Mouse (Mus musculus) lung, adult 18-20 months (tissue): ENCODE data around the gene Sepsecs.
A peak's percentile ranks its signal among the peaks of the same experiment; 100 is the strongest.
"Not testable (repeated sequence)": the region's sequence is repeated elsewhere in the genome, so short reads cannot be mapped to it uniquely, and the experiment has no call there.

ENCODE experiments used
- DNase-seq, 2 experiments: peaks; one replicate each; pipeline ENCODE4 v3.0.0; 2022; ENCODE audit warnings: mixed read lengths in 2 of 2

The Sepsecs gene

DNA sequence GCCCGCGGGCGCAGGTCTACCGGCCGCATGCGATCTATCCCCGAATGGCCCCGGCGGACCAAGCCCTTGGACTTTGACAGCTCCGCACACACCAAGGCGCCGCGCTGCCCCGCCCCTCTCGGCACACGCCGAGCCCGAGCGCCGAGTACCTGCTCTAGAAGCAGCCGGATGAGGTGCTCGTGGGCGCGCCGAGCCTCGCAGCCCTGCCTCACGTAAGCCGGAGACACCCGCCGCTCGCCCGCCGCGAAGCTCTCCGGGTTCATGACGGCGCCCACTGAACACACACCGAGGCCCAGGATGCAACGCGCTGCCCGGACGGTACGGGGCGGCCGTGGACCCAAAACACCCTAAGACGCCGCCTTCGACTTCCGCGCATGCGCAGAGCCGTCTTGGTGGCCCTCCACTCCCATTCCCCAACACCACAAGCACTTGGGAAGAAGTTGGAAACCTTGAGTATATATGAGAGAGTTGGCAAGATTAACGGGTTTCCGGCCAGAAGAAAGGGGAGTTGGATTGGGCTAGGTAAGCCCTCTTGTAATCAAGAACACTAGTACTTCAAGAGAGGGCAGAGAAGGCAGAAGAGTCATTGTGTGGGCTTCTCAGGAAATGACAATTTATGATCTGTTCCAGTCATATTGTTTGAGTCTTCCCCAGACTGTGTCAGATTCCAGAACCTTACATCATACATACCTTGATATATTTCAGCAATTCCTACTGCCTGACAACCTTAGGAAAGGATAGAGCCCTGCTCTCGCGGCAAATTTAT lies at the start of gene Sepsecs:
Gene Sepsecs, minus strand, starts transcription at position 283 of the 766 bp plus-strand sequence.
- DNase-seq = peak; percentile 92 to 94

DNA sequence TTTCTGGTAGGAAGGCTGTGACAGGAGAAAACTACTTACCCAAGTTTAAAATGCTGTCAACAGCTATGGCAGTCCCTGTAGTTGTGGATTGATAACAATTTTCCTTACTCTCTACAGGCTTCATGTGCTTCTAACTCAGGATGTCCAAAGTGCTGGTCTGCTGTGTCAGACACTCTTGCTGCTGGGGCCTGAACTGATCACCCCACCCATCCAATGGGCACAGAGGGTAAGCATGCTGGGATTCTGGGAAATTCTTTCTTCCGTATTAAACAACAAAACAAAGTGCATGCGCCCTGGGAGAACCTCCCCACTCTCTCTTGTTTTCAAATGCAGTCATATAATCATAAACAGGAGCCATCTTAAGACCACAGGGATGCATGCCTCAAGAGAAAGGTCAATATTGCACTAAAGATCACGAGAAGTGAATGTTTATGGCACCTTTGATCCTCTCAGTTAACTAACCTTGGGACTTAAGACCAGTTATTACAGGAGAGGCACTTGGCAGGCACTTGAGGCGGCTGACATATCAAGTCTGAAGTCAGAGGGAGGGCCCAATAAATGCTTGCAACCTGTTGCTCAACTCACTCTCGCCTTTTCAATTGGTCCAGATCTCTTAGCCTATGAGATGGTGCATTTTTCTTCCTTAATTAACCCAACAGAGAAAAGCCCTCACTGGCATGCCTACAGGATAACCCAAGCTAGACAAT lies 47.4 kb upstream of the Sepsecs start:
- peak; percentile 67 to 79 for DNase-seq

DNA sequence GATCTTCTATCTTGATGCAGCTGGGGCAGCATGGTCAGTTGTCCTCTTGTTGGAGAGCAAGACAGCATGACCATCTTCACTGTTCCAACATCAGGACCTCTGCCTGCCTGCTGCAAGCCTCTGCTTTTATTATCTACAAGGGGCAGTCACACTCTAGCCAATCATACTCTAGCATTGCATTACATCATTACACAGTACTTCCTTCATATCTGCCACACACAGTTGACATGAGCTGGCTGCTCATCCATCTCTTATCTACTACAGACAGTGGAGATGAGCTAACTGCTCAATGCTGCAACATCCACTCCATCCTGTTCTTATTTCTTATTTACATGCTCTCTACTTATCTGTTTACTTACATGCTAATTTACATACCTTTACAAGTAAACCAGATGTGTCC lies 43.2 kb upstream of the Sepsecs start:
- DNase-seq = no peak

DNA sequence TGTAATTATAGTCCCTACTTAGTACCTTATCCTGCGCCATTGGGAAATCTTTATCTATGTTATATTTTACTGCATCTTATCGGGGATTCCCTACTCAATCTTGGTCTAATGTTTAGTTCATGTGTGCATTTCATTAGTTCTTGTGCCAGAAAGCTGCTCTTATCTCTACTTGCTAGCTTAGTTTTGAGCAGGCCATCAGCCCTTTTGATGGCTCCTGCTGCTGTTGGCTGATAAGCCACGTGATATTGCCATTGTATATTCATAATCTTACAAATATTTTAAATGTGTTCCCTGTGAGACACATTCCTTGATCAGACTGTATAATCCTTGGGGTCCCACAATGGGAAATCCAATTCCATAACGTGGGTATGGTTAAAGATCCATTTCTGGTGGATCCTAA lies 35.1 kb upstream of the Sepsecs start:
- DNase-seq = no peak

DNA sequence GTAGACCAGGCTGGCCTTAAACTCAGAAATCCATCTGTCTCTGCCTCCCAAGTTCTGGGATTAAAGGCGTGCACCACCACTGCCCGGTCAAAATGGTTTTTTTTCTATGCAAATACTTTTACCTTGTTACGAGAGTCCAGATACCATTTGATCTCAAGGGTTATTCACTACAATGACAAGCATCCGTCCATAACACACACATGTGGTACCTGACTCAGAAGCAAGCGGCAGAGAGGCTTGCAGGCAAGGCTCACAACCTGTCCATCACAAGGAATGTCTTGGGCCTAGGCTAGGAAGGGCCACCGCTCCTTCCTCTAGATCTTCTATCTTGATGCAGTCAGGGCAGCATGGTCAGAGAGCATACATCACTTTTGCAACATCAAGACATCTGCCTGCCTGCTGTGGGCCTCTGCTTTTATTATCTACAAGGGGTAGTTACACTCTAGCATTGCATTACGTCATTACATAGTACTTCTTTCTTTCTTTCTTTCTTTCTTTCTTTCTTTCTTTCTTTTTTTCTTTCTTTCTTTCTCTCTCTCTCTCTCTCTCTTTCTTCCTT lies 28.5 kb upstream of the Sepsecs start:
- not testable (repeated sequence) for DNase-seq

DNA sequence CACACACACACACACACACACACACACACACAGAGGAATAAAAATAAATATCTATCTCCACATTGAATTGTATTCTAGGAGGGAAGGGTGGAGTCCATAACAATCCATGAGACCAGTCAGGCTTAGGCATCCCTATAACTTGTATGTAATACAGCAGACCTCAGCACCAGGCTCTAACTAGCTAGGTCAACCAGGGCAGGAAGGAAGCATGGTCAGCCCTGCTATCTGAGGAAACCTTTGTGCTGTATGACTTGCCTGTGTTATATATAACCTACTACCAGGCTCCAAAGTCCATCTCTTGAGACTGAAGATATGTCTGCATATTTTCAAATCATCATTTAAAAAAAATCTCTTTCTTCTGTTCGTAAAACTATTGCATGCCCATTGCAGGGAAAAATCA lies 27.8 kb upstream of the Sepsecs start:
- no peak for DNase-seq

DNA sequence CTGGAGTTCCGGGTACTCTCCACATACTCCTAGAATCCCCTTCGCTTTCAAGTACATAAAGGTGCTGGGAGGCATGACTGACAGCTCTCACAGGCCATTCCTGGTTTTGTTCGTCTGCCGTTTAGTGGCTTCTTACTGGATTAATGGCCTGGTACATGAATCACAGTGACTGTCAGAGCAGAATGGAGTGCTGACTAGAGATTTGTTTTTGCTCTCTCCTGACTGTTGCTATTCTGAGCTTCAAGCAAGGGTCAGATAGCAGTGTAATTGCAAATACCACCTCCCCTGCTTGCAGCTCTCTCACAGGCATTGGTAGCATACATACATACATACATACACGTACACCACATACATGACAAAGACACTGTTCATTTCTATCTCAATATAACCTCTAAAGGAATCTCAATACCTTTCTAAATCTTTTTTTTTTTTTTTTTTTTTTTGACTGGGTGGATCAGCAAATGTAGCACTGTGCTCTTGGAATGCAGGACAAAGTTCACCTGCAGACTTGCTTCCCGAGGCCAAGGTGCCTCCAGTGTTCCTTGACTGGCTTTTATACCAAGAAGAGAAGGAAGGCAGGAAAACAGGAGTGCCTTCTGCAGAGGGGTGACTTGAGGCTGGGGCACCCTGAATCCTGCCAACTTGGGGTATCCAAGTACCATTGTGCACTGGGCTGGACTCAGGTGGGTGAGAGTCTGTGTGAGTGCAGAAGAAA lies 18.4 kb upstream of the Sepsecs start:
- DNase-seq = no peak

DNA sequence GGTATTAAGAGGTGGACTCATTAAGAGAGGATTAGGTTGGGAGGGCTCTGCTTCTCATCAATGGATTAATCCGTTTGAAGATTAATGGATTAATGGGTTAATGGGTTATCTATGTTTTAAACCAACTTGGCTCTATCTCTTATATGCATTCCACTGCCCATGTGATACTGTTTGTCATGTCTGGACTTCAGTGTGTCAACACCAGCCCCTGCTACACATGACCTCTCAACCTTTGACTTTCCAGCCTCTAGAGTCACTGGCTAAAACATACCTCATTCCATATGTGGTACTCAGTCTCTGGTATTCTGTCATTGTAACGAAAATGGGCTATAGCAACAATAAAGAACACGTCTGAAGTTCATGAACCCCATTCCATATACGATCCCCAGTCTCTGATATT lies 11.6 kb upstream of the Sepsecs start:
- DNase-seq = no peak

DNA sequence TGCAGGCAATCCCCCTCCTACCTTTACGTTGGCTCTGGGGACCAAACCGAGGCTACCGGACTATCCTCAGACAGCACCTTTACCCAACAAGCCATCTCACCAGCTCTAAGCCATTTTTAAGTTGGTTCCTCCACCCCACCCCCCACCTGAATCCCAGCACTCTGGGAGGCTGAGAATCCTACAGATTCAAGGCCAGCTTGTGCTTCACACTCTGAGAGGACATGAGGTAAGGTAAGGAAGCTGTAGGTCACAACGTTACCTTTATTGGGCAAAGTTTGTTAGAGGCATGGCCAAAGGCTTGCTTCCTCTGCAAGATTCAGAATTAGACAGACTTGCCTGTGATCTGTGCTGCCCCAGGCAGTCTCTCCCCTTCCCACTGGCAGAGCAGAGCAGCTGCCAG lies 10.7 kb upstream of the Sepsecs start:
- DNase-seq = no peak

DNA sequence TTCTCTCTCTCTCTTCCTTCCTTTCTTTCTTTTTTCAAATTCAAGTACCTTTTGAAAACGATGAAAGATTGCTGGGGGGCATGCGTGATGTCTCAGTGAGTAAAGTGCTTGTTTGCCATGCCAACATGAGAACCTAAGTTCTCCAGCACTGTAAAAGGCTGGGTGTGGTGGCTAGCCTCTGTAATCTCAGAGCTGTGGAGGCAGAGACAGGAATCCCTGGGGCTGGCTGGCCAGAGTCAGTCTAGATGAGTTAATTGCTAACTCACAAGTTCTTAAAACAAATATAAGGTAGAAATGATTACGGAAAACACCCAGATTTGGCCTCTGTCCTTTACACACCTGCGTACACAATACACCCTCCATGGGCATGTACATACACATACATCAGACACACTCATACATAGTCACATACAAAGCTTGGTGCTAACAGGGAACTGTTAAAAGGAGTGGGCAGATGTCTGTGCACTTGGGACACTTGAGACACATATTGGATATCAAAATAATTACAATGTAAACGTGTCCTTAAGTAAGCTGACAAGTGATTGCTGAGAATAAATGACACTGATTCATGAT lies 9.1 kb upstream of the Sepsecs start:
- no peak for DNase-seq

DNA sequence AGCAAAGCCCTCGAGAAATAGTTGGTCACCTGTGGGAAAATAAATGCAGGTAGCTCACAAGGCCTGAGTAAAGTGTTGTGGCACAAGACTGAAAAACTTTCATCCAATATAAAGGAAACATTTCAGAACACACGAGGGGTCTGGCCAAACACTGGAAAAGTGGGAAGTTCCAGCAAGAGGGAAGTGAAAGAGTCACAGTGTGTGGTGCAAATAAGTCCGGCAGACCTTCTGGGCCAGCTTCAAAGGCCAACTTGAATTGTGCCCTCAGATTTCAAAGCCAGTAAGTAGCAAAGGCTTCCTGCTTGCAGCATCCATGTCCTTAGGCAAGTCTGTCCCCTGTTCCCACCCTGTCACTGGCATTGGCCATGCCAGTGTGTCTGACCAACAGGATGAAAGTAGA lies 7.6 kb upstream of the Sepsecs start:
- no peak for DNase-seq

DNA sequence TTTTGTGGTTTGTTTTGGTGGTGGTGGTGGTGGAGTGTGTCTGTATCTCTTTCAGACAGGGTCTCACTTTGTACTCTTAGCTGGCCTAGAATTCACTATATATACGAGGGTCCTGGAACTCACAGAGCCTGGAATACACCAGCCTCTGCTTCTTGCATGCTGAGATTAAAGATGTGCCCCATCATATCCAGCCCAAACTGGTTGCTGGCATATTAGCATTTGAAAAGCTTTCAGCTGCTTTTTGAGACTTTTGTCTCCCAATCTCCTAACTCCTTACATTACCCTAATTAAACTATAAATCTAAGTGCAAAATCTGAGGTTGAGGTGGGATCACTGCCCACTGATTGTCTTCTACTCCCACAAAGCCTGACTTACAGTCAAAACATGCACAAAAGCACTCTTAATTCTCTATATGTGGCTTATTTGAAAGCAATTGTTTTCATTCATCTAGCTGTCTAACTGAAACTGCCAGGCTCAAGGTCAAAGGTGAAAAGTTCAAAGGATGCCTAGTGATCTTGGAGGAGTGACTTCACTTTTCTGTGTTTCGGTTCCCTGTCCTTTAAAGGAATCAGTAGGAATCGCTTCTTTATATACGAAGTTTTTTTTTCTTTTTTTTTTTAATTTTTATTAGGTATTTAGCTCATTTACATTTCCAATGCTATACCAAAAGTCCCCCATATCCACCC lies 5.0 kb upstream of the Sepsecs start:
- no peak for DNase-seq

DNA sequence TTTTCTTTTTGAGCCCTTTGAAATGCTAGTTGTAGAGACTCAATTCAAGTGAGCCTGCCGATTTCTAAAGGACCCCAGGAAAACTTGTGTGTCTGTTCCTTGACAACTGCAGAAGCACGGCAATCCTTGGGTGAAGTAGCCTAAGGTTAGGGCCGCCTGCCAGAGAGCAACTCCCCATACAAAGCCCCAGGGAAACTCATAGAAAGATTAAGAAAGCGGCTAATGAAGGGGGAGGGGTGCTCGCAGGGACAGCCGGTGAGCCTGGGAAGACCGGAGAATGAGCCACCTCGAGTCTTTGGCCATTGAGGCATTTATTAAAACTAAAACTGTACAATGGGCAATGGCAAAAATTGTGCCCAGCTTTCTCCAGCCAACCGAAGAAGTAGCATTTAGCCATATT lies 3.8 kb upstream of the Sepsecs start:
- no peak for DNase-seq

DNA sequence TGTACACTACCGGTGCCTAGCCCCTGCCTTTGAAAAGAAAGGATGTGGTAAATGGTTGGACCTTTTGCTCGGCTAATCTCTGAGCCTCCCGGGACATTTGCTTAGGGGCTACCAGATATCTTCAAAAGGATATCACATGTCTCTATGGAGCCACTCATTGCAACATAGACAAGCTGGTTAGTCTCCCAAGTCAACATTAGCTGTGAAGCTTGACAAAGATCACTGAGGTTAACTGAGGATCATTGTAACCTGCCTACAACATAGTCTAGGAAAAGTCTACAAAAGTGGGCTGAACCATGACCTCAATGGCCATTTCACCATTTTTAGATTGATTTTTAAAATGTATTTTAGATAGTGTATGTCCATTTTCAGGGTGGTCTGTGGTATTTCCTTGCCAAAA lies 1.2 kb upstream of the Sepsecs start:
- no peak for DNase-seq

DNA sequence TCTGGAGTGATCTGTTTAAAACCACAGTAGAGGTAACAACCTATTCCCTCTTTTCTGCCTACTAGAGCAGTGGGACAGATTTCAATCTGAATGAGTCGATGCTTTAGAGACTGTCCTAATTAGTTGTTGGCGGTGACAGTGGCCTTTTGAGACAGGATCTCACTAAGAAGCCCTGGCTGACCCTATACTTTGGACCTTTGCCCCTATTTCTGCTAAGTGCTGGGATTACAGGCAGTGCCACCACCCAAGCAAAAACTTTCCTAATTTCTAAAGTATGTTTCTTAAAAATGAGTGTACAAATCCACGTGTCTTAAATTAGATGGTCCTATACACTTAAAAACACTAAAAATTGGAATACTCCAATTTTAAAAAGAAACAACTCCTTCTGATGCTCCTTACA lies 2.7 kb downstream of the Sepsecs start:
- no peak for DNase-seq

DNA sequence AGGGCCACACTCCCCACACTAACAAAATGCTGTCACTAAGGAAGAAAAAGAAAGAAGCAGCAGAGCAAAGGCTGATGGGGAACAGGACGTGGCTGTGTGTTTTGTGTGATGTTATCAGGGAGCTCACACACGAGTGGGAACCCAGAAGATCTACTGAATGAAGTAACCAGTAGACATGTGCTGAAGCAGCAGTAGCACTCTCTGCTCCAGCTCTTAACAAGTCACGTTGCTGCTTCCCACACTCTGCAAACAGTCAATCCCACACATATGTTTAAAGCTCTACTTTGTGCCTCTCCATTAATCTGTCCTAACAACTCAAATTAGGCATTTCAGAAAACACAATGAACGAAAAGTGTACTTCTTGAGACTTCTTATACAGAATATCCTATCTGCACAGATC lies 11.6 kb downstream of the Sepsecs start:
- DNase-seq = no peak

DNA sequence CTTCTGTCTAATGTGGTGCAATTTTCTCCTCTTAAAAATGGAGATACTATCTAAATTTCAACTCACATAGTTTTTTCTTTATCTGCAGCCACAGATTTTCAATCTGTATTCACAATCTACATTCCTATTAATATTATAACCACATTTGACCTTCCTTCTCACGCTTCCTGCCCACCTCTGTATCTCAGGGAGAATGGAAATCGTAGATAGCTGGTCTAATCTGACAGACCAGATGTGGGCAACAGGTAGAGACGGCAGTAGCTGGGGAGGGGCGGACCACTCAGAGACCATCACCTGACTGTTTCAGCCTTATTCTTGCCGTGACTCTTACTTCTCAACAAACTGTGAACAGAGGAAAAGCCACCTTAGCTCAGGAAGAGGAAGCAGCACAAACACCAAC lies 12.2 kb downstream of the Sepsecs start:
- no peak for DNase-seq

DNA sequence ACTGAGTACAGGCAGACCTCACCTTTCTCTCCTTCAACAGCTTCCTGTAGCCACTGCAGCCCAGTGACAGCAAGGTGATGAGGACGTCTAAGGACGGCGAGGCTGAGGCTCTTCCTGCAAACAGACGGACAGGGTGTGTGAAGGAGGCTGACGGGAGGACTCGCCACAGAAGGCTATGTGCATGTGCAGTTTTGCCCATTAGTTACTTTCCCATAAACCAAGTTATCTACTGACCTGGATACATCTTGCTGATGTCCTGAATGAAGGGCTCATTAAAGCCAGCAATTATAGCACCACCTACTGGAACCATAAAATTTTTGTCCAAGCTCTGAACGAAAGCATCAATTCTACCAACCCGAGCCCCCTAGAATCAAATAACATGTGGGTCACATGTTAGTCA lies 13.5 kb downstream of the Sepsecs start:
- no peak for DNase-seq

DNA sequence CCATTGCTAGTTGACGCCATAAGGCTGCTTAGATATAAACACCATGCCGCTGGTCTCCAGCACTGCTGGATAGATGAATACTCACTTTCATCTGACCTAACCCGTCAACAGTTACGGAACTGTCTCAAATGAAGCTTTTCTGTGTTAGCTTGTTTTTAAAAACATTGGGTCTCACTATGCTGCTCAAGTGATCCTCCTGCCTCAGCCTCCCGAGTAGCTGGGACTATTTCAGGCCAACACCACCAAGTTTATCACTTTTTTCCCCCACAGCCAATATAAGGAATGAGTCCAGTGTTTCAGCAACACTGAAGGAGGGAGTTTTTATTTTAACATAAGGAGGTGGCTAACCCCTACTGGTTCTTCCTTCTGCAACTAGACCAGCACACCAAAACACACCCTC lies 14.5 kb downstream of the Sepsecs start:
- no peak for DNase-seq

DNA sequence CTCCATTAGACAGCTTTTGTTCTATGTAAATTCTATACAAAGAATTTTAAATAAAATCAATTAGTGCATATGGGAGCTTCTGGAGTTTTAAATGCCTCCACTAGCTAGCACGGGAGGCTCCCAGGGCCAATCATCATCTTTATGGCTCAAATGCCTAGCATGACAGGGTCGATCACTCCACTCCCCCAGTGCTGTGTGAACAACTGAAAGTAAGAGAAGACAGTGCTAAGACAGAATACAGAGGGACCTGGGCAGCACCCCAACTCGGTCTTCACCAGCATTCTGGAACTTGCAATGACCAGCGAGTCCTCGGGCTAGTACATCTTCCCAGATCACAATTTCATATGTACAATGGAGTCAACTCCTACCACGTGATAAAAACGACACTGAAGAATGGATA lies 16.9 kb downstream of the Sepsecs start:
- no peak for DNase-seq

DNA sequence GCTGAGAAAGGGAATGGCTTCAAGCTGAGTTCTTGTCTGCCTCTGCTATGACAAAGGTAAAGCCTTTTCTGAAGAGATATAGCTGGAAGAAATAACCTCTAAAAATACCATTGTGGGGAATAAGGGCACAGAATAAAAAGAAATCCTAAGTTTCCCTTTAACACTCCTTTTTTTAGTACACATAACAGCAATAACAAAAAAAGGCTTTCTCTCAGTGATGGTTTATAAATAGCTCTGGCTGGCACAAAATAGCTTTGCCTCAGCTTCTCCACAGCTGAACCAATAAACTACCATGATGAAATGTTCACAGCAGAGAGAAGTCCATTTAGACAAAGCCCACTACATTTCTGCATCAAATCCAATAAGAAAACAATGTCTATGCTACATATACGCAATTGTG lies 17.4 kb downstream of the Sepsecs start:
- DNase-seq = no peak

DNA sequence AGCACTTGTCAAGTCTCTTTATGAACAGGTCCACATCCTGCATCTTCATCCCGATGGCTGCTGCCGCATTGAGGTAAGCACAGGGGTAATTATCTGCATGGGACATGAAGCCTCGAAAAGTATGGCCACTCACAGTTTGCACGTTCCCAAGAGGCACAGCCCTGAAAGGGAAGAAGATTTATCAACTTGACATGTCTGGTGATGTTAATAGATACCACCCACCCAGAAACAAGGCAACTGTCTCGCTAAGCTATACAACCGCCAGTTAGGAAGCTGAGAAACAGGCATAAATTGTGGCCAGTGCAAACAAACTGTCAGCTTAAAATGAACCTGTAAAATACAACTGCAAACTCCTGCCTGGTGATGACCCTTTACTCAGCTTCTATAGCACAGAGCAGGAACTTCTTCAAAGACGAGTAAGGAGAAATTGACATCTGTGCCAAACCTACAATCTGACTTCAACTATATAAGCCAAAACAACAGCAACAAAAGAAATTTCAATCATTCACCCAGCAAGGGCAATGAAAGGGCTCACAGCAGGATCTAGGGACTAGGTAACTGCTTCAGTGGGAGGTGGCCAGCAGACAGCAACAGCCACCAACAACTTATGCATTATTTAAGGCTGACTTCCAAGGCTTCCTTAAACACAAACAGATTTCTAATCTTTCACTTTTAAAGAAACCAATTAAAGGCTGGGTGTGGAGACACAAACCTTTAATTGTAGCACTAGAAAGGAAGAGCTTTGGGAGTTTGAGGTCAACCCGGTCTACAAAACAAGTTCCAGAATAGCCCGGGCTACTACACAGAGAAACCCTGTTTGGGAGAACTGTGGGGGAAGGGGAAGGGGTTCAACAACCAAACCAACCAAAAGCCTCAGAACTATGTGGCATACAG lies 25.3 kb downstream of the Sepsecs start:
- DNase-seq = no peak
